Mouse (Mus musculus): ENCODE data around the gene Aifm1. TPM values are rescaled to one million over a fixed set of nuclear protein-coding genes. Genes with fewer than 3 reads are reported as not detected.

Aifm1 gene
- polyA plus RNA-seq, 1 experiment from 2014 or later, result 33.5 TPM

DNA sequence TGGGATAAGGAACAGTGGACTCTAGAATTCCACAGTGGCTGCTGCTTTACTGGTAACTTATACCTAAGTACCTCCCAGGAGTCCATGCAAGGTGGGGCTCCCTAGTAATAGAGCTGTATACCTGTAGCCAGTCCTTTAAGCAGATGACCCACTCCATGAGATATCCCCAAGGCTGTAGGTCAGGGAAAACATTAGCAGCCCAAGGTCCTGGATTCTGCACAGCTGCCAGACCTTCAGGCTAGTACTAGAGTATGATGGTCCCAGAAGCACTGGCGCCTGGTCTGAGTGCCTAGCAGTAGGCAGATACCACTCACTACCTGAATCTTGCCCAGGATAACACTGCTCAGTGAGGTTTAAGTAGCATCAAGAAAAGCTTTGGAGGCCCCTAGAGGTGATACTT is 79.1 kb downstream of the Aifm1 start:
- no peak for ATAC-seq (ENCODE audit: low read depth)
- Histone ChIP-seq H3K4me2 (ENCODE audit: low read depth, low read length) (no peak overlapping the region), H3K9ac (replicated peaks; ENCODE audit: low read depth, low read length) (no peak overlapping the region), H3K4me1 (ENCODE audit: control insufficient read depth, insufficient read depth, low read length) (no peaks in the 10 kb centered on the region), H3K27ac (ENCODE audit: low read depth, low read length) (no peak overlapping the region), H3K4me3 (ENCODE audit: low read depth, low read length) (no peak overlapping the region), H3K36me3 (ENCODE audit: control insufficient read depth, insufficient read depth, low read length) (no peaks in the 10 kb centered on the region), H3K27me3 (ENCODE audit: control insufficient read depth, insufficient read depth, low read length) (no peaks in the 10 kb centered on the region), H3K9me3 (ENCODE audit: control insufficient read depth, low read length) (no peaks in the 10 kb centered on the region)
- WGBS, result 100% methylated on average over 1 of the region's 1 CpGs

DNA sequence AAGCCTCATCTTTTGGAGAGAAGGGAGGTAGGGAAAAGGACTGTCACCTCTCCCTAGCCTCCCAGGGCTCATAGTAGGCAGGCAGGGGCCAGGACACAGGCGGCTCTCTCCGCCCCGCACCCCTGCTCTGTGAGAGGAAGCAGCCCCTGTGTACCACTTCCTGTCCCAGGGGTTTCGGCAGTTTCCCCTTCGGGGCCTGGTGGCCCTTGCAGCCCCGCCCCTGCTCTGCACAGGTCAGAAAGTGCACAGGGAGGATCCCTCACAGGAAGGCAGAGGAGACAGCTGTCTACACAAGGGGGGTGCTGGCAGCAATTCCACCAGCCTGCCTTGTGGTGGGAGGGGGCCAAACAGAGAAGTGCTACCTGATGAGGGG is 79.8 kb downstream of the Aifm1 start:
- Histone ChIP-seq H3K9ac (replicated peaks; ENCODE audit: low read depth, low read length) (no peak overlapping the region), H3K36me3 (ENCODE audit: control insufficient read depth, insufficient read depth, low read length) (no peaks in the 10 kb centered on the region), H3K4me2 (ENCODE audit: low read depth, low read length) (no peak overlapping the region), H3K4me1 (ENCODE audit: control insufficient read depth, insufficient read depth, low read length) (no peaks in the 10 kb centered on the region), H3K4me3 (ENCODE audit: low read depth, low read length) (no peak overlapping the region), H3K27ac (ENCODE audit: low read depth, low read length) (no peak overlapping the region), H3K27me3 (ENCODE audit: control insufficient read depth, insufficient read depth, low read length) (no peaks in the 10 kb centered on the region), H3K9me3 (ENCODE audit: control insufficient read depth, low read length) (no peaks in the 10 kb centered on the region)
- WGBS, result 38% methylated on average over 6 of the region's 6 CpGs
- no peak for ATAC-seq (ENCODE audit: low read depth)

DNA sequence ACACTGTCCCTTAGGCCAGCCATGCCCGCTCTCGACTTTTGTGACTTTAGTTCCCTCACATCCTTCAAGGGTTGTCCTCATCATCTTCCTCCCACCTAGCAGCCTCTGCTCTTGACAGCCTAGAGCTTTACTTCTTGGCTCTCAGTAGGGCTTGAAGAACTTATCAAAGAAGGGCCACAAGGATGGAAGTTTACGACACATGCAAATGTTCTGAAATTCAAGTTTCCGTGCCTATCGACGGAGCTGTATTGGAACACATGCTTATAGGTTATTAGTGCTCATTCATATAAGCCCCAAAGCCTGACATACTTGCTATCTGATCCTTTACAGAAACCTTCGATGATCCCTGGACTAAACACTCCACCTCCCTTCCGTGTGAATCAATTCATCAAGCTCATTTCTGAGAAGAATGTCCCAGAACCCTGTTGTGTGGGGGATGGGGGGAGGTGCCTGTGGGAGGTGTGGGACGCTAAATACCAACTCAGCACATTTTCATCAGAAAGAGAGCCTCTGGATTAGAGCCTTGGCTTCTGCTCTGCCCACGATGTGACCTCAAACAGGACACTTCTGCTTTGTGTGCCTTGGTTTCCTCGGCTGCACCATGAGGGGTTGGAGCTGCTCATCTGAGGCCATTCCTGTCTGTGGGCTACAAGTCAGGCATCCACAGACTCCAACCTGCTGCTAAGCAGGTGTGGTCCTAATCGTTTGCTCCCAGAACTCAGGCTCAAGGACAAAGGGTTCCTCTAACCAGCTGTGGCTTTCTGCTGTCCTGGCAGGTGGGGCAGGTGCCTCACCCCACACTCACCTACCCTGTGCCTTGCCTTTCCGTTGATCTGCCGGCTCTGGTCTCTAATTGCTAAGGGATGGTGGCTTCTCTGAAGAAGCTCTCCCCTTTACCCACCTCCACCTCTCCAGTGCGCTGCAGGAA is 80.5 kb downstream of the Aifm1 start:
- H3K9ac ChIP-seq (replicated peaks; ENCODE audit: low read depth, low read length), result no peak overlapping the region
- H3K36me3 ChIP-seq (ENCODE audit: control insufficient read depth, insufficient read depth, low read length), result no peaks in the 10 kb centered on the region
- no peak for ATAC-seq (ENCODE audit: low read depth)
- H3K9me3 ChIP-seq (ENCODE audit: control insufficient read depth, low read length), result no peaks in the 10 kb centered on the region
- no peaks in the 10 kb centered on the region for H3K4me1 ChIP-seq (ENCODE audit: control insufficient read depth, insufficient read depth, low read length)
- no peak overlapping the region for H3K4me3 ChIP-seq (ENCODE audit: low read depth, low read length)
- WGBS, result 72% methylated on average over 15 of the region's 15 CpGs
- H3K4me2 ChIP-seq (ENCODE audit: low read depth, low read length), result no peak overlapping the region
- H3K27me3 ChIP-seq (ENCODE audit: control insufficient read depth, insufficient read depth, low read length), result no peaks in the 10 kb centered on the region
- H3K27ac ChIP-seq (ENCODE audit: low read depth, low read length), result no peak overlapping the region

DNA sequence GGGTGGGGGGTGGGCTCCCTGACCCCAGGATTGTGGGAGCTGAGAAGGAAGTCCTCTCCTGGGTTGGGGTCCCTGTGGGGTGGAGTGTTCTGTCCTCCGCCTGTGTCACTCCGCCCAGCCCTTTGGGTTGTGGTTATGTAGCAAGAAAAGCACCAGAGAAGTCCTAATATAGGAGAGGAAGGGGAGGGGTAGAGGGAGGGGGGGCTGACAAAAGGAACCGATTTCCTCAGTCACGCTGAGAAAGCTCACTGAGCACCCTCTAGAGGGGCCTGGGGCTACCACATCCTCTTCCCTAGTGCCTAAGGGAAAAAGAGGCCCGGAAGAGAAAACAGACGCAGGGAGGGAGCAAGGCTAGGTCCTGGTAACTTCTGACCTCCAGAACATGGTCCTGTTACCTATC is 83.8 kb downstream of the Aifm1 start:
- Histone ChIP-seq H3K27me3 (ENCODE audit: control insufficient read depth, insufficient read depth, low read length) (no peaks in the 10 kb centered on the region), H3K36me3 (ENCODE audit: control insufficient read depth, insufficient read depth, low read length) (no peaks in the 10 kb centered on the region), H3K9me3 (ENCODE audit: control insufficient read depth, low read length) (no peaks in the 10 kb centered on the region), H3K4me1 (ENCODE audit: control insufficient read depth, insufficient read depth, low read length) (no peaks in the 10 kb centered on the region), H3K4me2 (ENCODE audit: low read depth, low read length) (no peak overlapping the region), H3K27ac (ENCODE audit: low read depth, low read length) (no peak overlapping the region), H3K9ac (replicated peaks; ENCODE audit: low read depth, low read length) (no peak overlapping the region), H3K4me3 (ENCODE audit: low read depth, low read length) (no peak overlapping the region)
- 39% methylated on average over 6 of the region's 6 CpGs for WGBS
- ATAC-seq (ENCODE audit: low read depth), result no peak

DNA sequence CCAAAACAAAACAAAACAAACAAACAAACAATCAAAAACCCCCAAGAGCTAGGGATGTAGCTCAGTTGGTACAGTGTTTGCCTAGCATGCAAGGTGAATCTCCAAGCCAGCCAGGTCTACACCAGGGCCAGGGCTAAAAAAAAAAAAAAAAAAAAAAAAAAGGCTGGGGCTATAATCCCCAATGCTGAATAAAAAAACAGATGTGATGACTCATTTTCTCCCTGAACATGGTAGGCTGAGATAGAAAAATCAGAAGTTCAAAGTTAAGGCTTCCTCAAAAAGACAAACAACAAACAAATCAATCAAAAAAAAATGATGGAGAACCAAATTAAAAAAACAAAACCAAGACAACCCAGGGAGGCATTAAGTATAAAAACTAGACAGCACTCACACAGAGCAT is 84.3 kb downstream of the Aifm1 start:
- Histone ChIP-seq H3K27ac (ENCODE audit: low read depth, low read length) (no peak overlapping the region), H3K9ac (replicated peaks; ENCODE audit: low read depth, low read length) (no peak overlapping the region), H3K9me3 (ENCODE audit: control insufficient read depth, low read length) (no peaks in the 10 kb centered on the region), H3K27me3 (ENCODE audit: control insufficient read depth, insufficient read depth, low read length) (no peaks in the 10 kb centered on the region), H3K4me1 (ENCODE audit: control insufficient read depth, insufficient read depth, low read length) (no peaks in the 10 kb centered on the region), H3K4me2 (ENCODE audit: low read depth, low read length) (no peak overlapping the region), H3K36me3 (ENCODE audit: control insufficient read depth, insufficient read depth, low read length) (no peaks in the 10 kb centered on the region), H3K4me3 (ENCODE audit: low read depth, low read length) (no peak overlapping the region)
- ATAC-seq (ENCODE audit: low read depth), result no peak

DNA sequence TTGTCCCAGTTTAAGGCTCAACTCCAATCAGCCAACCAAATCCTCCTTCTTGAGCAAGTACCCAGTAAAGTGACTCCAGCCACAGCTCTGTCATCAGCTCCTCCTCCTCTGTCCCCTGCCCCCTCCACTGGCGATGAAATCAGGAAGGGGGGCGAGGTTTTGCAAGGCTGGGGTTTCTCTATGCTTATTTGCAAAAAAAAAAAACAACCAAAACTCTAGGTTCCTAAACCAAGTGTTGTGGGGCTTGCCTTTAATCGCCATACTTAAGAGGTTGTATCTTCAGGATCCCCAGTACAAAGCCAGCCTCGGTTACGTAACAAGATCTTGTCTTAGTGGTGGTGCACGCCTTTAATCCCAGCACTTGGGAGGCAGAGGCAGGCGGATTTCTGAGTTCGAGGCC is 84.7 kb downstream of the Aifm1 start:
- Histone ChIP-seq H3K27me3 (ENCODE audit: control insufficient read depth, insufficient read depth, low read length) (no peaks in the 10 kb centered on the region), H3K4me1 (ENCODE audit: control insufficient read depth, insufficient read depth, low read length) (no peaks in the 10 kb centered on the region), H3K4me3 (ENCODE audit: low read depth, low read length) (no peak overlapping the region), H3K4me2 (ENCODE audit: low read depth, low read length) (no peak overlapping the region), H3K9me3 (ENCODE audit: control insufficient read depth, low read length) (no peaks in the 10 kb centered on the region), H3K36me3 (ENCODE audit: control insufficient read depth, insufficient read depth, low read length) (no peaks in the 10 kb centered on the region), H3K9ac (replicated peaks; ENCODE audit: low read depth, low read length) (no peak overlapping the region), H3K27ac (ENCODE audit: low read depth, low read length) (no peak overlapping the region)
- ATAC-seq (ENCODE audit: low read depth), result no peak
- 86% methylated on average over 8 of the region's 8 CpGs for WGBS

DNA sequence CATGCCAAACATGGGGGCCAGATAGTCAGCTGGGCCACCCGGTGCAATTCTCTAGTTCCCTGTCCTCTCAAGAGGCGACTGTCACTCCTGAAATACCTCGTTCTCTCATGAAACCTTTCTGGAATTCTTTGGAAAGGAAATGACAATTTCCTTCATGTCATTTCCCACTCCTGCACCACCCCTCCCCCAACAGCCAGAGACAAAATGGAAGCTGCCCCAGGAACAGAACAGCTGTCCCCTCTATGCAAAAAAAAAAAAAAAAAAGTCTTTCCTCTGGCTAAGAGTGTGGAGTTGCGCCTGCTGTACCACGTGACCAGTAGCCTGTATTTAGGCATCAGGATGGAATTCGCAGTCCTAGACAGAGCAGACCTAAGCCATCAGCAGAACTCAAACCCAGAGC is 85.1 kb downstream of the Aifm1 start:
- no peaks in the 10 kb centered on the region for H3K4me1 ChIP-seq (ENCODE audit: control insufficient read depth, insufficient read depth, low read length)

DNA sequence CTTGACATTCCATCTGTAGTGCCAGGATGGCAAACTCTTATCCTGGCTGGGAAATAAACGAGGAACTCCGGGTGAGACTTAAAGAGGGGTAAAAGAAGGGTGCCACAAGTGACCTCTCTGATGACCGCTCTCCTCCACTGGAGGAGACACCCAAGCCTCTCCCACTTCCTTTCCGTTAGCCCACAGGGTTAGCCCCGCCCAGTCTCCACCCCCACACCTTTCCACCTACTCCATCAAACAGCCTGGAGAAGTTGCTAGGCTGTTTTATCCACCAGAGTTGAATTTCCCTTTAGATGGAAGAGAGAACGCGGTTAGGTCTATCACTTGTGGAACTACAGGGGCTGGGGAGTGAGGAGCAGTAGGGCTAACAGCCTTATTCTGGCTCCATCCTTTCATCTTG is 88.1 kb downstream of the Aifm1 start:
- H3K27ac ChIP-seq (ENCODE audit: low read depth, low read length), result no peak overlapping the region
- no peak overlapping the region for H3K4me3 ChIP-seq (ENCODE audit: low read depth, low read length)
- no peaks in the 10 kb centered on the region for H3K9me3 ChIP-seq (ENCODE audit: control insufficient read depth, low read length)
- no peak for ATAC-seq (ENCODE audit: low read depth)
- 74% methylated on average over 7 of the region's 7 CpGs for WGBS
- H3K4me1 ChIP-seq (ENCODE audit: control insufficient read depth, insufficient read depth, low read length), result no peaks in the 10 kb centered on the region
- H3K9ac ChIP-seq (replicated peaks; ENCODE audit: low read depth, low read length), result no peak overlapping the region
- no peaks in the 10 kb centered on the region for H3K27me3 ChIP-seq (ENCODE audit: control insufficient read depth, insufficient read depth, low read length)
- H3K36me3 ChIP-seq (ENCODE audit: control insufficient read depth, insufficient read depth, low read length), result no peaks in the 10 kb centered on the region
- H3K4me2 ChIP-seq (ENCODE audit: low read depth, low read length), result no peak overlapping the region

More for the DNA sequence above, 85.1 kb downstream of the Aifm1 start:
- Histone ChIP-seq H3K9ac (replicated peaks; ENCODE audit: low read depth, low read length) (no peak overlapping the region), H3K4me2 (ENCODE audit: low read depth, low read length) (no peak overlapping the region), H3K36me3 (ENCODE audit: control insufficient read depth, insufficient read depth, low read length) (no peaks in the 10 kb centered on the region), H3K27me3 (ENCODE audit: control insufficient read depth, insufficient read depth, low read length) (no peaks in the 10 kb centered on the region), H3K27ac (ENCODE audit: low read depth, low read length) (no peak overlapping the region), H3K9me3 (ENCODE audit: control insufficient read depth, low read length) (no peaks in the 10 kb centered on the region), H3K4me3 (ENCODE audit: low read depth, low read length) (no peak overlapping the region)
- WGBS, result 72% methylated on average over 6 of the region's 6 CpGs
- no peak for ATAC-seq (ENCODE audit: low read depth)

All from neural tube, embryonic 14.5 days (tissue).